Mouse (Mus musculus) heart, adult 2 months (tissue): ENCODE data around the gene Crtc1. TPM values are rescaled to one million over a fixed set of nuclear protein-coding genes. Genes with fewer than 3 reads are reported as not detected.

Source experiments
- DNase-seq, 2 experiments: peaks; one replicate each; pipeline ENCODE4 v3.0.0; 2021
- H3K27ac ChIP-seq: fragments of 200-600 bp; 2 replicates; pipeline ENCODE4 v1.8.1; 2022
- H3K27me3 ChIP-seq: fragments of 200-500 bp; 2 replicates; pipeline ENCODE4 v1.6.1; 2012; ENCODE audit warnings: mild to moderate bottlenecking, low read length, inconsistent platforms, mixed read lengths; ENCODE audit not compliant: control insufficient read depth, insufficient read depth
- H3K36me3 ChIP-seq: fragments of 200-500 bp; 2 replicates; pipeline ENCODE4 v1.6.1; 2012; ENCODE audit warnings: low read length, inconsistent platforms; ENCODE audit not compliant: control insufficient read depth, insufficient read depth
- H3K4me1 ChIP-seq: fragments of 200-500 bp; 2 replicates; pipeline ENCODE4 v1.6.1; 2011; ENCODE audit warnings: low read length; ENCODE audit not compliant: control insufficient read depth, insufficient read depth
- H3K4me3 ChIP-seq: fragments of 200-600 bp; 2 replicates; pipeline ENCODE4 v1.8.1; 2022
- H3K79me2 ChIP-seq: fragments of 200-500 bp; replicated peaks from 2 replicates; pipeline ENCODE4 v1.6.1; 2012; ENCODE audit warnings: mild to moderate bottlenecking, inconsistent platforms, low read length, moderate library complexity, mixed read lengths; ENCODE audit not compliant: control insufficient read depth, insufficient read depth
- H3K9ac ChIP-seq: fragments of 200-500 bp; 2 replicates; pipeline ENCODE4 v1.6.1; 2012; ENCODE audit warnings: low read depth, mild to moderate bottlenecking, control low read depth, inconsistent platforms, low read length, mixed read lengths
- CTCF ChIP-seq: fragments of 200-600 bp; IDR thresholded peaks from 2 replicates; pipeline ENCODE4 v1.8.1; 2022; ENCODE audit warnings: antibody characterized with exemption, mild to moderate bottlenecking, moderate library complexity
- EP300 ChIP-seq: fragments of 200-500 bp; IDR thresholded peaks from 2 replicates; pipeline ENCODE4 v1.6.1; 2011; ENCODE audit warnings: low read depth, low read length, control low read depth; ENCODE audit not compliant: insufficient read depth
- POLR2A ChIP-seq: fragments of 200-500 bp; IDR thresholded peaks from 2 replicates; pipeline ENCODE4 v1.6.1; 2011; ENCODE audit warnings: mild to moderate bottlenecking, low read depth, low read length, control low read depth; ENCODE audit not compliant: insufficient read depth
- WGBS: fragments of 180-500 bp; shearing (Covaris S2); methylation state at CpG from one replicate; pipeline ENCODE4 v1.1.7; 2018; 5-methylcytosine and 5-hydroxymethylcytosine counted together
- intact Hi-C: fragments of 180-260 bp; cut with DNase I; formaldehyde crosslinking; loops from one replicate; pipeline ENCODE4 v1.15.1; 2025
- polyA plus RNA-seq: library from polyadenylated mRNA; depleted of rRNA; stranded (reverse); fragments of >200 nt; gene quantifications from 2 replicates; pipeline ENCODE4 v1.2.3, GENCODE M21; 2012
- total RNA-seq, 2 experiments: library from RNA; stranded (reverse); gene quantifications; 2 replicates each; pipeline ENCODE4 v1.2.3; 2021

Crtc1 gene
- total and polyA plus RNA-seq, 3 experiments = 7.4 to 14.9 (median 8.1) TPM

- Histone ChIP-seq H3K9ac (no peak overlapping the region), H3K27ac (peak overlapping the region; percentile 18), H3K4me3 (no peak overlapping the region), H3K36me3 (no peaks in the 10 kb centered on the region), H3K27me3 (no peaks in the 10 kb centered on the region), H3K4me1 (peaks cover 36% of the 10 kb centered on the region), H3K79me2 (no peaks in the 10 kb centered on the region)
- intact Hi-C loops = no loop called here
- DNase-seq = no peak
- WGBS = 47% methylated on average over 2 of the region's 2 CpGs
- no peak for TF ChIP-seq EP300
- no peak for TF ChIP-seq POLR2A
- no peak for TF ChIP-seq CTCF
Observed at GRCm38 (mm10) chr8:70469938-70470337, 30.6 kb upstream of the Crtc1 start.

GRCm38 (mm10) chr8:70469295-70469916, 30.0 kb upstream of the Crtc1 start:
- no peaks in the 10 kb centered on the region for H3K79me2 ChIP-seq
- intact Hi-C loops = no loop called here
- TF ChIP-seq EP300 (0 out of 2 replicates have a peak, but pooled peaks have one; percentile 45), CTCF (no peak), POLR2A (no peak)
- no peak for DNase-seq
- H3K27ac ChIP-seq = peak overlapping the region; percentile 18
- H3K4me1 ChIP-seq = peaks cover 36% of the 10 kb centered on the region
- H3K27me3 ChIP-seq = no peaks in the 10 kb centered on the region
- no peak overlapping the region for H3K4me3 ChIP-seq
- no peaks in the 10 kb centered on the region for H3K36me3 ChIP-seq
- WGBS = 14% methylated on average over 10 of the region's 10 CpGs
- no peak overlapping the region for H3K9ac ChIP-seq

DNA sequence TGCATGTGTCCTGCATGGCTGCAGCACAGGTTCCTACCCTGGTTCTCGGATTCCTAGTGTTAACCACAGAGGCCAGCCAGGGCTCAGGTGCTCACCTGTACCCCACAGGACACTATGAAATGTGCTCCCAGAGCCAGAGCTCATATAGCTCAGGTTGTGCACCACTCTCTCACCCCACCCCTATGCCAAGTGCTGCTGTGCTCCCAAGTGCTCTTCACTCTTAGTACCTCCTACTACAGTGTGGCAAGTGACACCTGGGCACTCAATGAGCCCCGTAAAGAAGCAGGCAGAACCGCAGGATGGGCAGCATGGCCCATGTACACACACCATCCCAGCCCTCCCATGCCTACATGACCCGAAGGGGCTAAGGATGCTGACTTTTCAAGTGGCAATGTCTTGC, 29.4 kb upstream of the Crtc1 start:
- 95% methylated on average over 4 of the region's 4 CpGs for WGBS
- no peak for DNase-seq
- TF ChIP-seq CTCF = no peak
- no peak for TF ChIP-seq EP300
- no peak for TF ChIP-seq POLR2A
- Histone ChIP-seq H3K27me3 (no peaks in the 10 kb centered on the region), H3K4me1 (peaks cover 37% of the 10 kb centered on the region), H3K27ac (peak overlapping the region; percentile 18; the same call in 1 of the 2 replicates), H3K36me3 (no peaks in the 10 kb centered on the region), H3K4me3 (no peak overlapping the region), H3K79me2 (no peaks in the 10 kb centered on the region; the same call in 1 of the 2 replicates), H3K9ac (no peak overlapping the region)
- intact Hi-C loops = no loop called here

GRCm38 (mm10) chr8:70467907-70468306, 28.5 kb upstream of the Crtc1 start:
- peaks cover 37% of the 10 kb centered on the region for H3K4me1 ChIP-seq
- no peak for DNase-seq
- 63% methylated on average over 1 of the region's 1 CpGs for WGBS
- intact Hi-C loops = no loop called here
- H3K36me3 ChIP-seq = no peaks in the 10 kb centered on the region
- no peaks in the 10 kb centered on the region for H3K27me3 ChIP-seq
- H3K9ac ChIP-seq = no peak overlapping the region
- H3K79me2 ChIP-seq = no peaks in the 10 kb centered on the region; the same call in 1 of the 2 replicates
- no peak overlapping the region for H3K4me3 ChIP-seq
- peak overlapping the region; percentile 71; the same call in 1 of the 2 replicates for H3K27ac ChIP-seq
- TF ChIP-seq POLR2A (no peak), EP300 (no peak), CTCF (no peak)

DNA sequence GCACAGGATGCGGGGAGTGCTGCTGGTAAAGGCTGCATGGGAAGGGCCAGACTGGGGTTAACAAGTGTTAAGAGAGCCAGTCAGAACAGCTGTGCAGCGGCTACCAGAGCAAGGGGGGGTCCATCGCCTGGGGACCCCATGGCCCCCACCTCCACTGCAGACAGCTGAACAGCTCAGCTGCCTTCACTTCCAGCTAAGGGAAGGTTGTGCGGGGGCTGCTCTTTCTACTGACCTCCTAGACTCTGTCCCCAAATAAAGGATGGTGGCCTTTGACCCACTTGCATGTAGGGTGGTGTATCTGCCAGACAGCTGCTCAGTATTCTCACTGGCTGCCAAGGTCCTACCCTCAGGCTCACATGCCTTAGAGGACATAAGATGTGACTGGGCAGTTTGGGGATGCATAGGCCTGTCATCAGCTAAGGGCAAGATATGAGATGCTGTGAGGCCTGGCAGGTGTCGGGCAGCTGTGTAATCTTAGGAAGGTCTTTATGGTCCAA, 27.9 kb upstream of the Crtc1 start:
- no peaks in the 10 kb centered on the region for H3K27me3 ChIP-seq
- DNase-seq = peak; percentile 48 to 58
- H3K27ac ChIP-seq = peak overlapping the region; percentile 71
- no peaks in the 10 kb centered on the region for H3K36me3 ChIP-seq
- H3K9ac ChIP-seq = no peak overlapping the region
- WGBS = 31% methylated on average over 5 of the region's 5 CpGs
- no peaks in the 10 kb centered on the region; the same call in 1 of the 2 replicates for H3K79me2 ChIP-seq
- no peak for TF ChIP-seq EP300
- no peak for TF ChIP-seq CTCF
- no peak for TF ChIP-seq POLR2A
- peaks cover 39% of the 10 kb centered on the region for H3K4me1 ChIP-seq
- intact Hi-C loops = no loop called here
- peak overlapping the region; percentile 27; the same call in 1 of the 2 replicates for H3K4me3 ChIP-seq

DNA sequence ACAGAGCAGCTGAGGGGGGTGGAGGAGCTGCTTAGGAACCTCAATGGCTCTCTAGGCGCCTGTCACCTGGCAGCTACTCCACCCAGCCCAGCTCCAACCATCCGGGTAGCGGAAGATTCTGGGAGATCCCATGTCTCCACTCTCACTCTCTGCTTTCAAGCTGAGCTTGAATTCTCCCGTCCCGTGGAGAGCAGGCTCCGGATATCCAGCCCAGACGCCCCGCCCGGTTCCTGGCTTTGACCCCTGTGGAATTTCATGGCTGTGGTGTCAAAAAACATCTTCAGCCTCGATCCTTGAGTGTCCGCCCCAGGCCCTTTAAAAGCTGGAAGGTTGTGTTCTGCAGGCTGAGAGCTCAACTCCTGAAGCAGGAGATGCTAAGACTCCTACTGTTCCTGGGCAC, 27.4 kb upstream of the Crtc1 start:
- Histone ChIP-seq H3K27ac (peak overlapping the region; percentile 71), H3K36me3 (no peaks in the 10 kb centered on the region), H3K4me1 (peaks cover 39% of the 10 kb centered on the region), H3K27me3 (no peaks in the 10 kb centered on the region), H3K79me2 (no peaks in the 10 kb centered on the region; the same call in 1 of the 2 replicates), H3K4me3 (peak overlapping the region; percentile 27; the same call in 1 of the 2 replicates), H3K9ac (peak overlapping the region; percentile 9; the same call in 1 of the 2 replicates)
- intact Hi-C loops = no loop called here
- peak; percentile 78 to 80 for DNase-seq
- TF ChIP-seq POLR2A (no peak), CTCF (no peak), EP300 (no peak)
- WGBS = 27% methylated on average over 11 of the region's 11 CpGs
